Mouse (Mus musculus) MEL (cell line): ENCODE measurements at regions not wholly inside any gene's neighbourhood (a gene's known extent, or its start where the extent isn't known, plus 50 kb on each side); places are given as distances from the start of the nearest gene placed in this dataset.

Experiments
- DNase-seq: peaks from one replicate; pipeline ENCODE4 v3.0.0; 2011; ENCODE audit warnings: low read depth, low spot score
- H3K27ac ChIP-seq: 2 replicates; pipeline ENCODE4 v1.5.1; 2012; ENCODE audit warnings: low read depth, mild to moderate bottlenecking, control low read depth, low read length, moderate library complexity; ENCODE audit not compliant: control insufficient read depth
- H3K27me3 ChIP-seq, 2 experiments: fragments of 150-350 bp in 1 of 2; sonication (generic) in 1 of 2; 2 replicates each; pipeline ENCODE4 v1.6.1; 2012; ENCODE audit warnings: low read length in 2 of 2, mild to moderate bottlenecking in 2 of 2, improper control_type of control experiment in 1 of 2, moderate library complexity in 1 of 2; ENCODE audit not compliant: insufficient read depth in 2 of 2, control insufficient read depth in 1 of 2
- H3K36me3 ChIP-seq, 2 experiments: 2 replicates each; pipeline ENCODE4 v1.6.1; 2012 to 2014; ENCODE audit warnings: low read length in 2 of 2, improper control_type of control experiment in 1 of 2, inconsistent platforms in 1 of 2, mild to moderate bottlenecking in 1 of 2; ENCODE audit not compliant: insufficient read depth in 2 of 2, control insufficient read depth in 1 of 2
- H3K4me1 ChIP-seq, 2 experiments: fragments of 150-350 bp in 1 of 2; sonication (generic) in 1 of 2; 2 replicates each; pipeline ENCODE4 v1.6.1; 2012; ENCODE audit warnings: low read length in 2 of 2, improper control_type of control experiment in 1 of 2, mild to moderate bottlenecking in 1 of 2; ENCODE audit not compliant: insufficient read depth in 2 of 2, control insufficient read depth in 1 of 2
- H3K4me3 ChIP-seq, 2 experiments: fragments of 150-350 bp in 1 of 2; sonication (generic) in 1 of 2; 2 replicates each; pipeline ENCODE4 v1.5.1; 2012; ENCODE audit warnings: low read depth in 2 of 2, low read length in 2 of 2, mild to moderate bottlenecking in 2 of 2, moderate library complexity in 2 of 2, control low read depth in 1 of 2, improper control_type of control experiment in 1 of 2; ENCODE audit not compliant: control insufficient read depth in 1 of 2, insufficient read depth in 1 of 2
- H3K79me2 ChIP-seq: 2 replicates; pipeline ENCODE4 v1.6.1; 2012; ENCODE audit warnings: mild to moderate bottlenecking, low read length, moderate library complexity; ENCODE audit not compliant: control insufficient read depth, poor library complexity, insufficient read depth
- H3K9ac ChIP-seq: 2 replicates; pipeline ENCODE4 v1.6.1; 2012; ENCODE audit warnings: low read depth, mild to moderate bottlenecking, control low read depth, low read length, moderate library complexity; ENCODE audit not compliant: control insufficient read depth, poor library complexity, severe bottlenecking
- H3K9me3 ChIP-seq: fragments of 150-350 bp; sonication (generic); replicated peaks from 2 replicates; pipeline ENCODE4 v1.6.1; 2012; ENCODE audit warnings: mild to moderate bottlenecking, low read length, improper control_type of control experiment, moderate library complexity; ENCODE audit not compliant: insufficient read depth
- CHD2 ChIP-seq: IDR thresholded peaks from 2 replicates; pipeline ENCODE4 v1.6.1; 2011; ENCODE audit warnings: low read length, improper control_type of control experiment
- EP300 ChIP-seq, 2 experiments: IDR thresholded peaks; 2 replicates each; pipeline ENCODE4 v1.6.1; 2011; ENCODE audit warnings: improper control_type of control experiment in 2 of 2, low read length in 2 of 2, low read depth in 1 of 2, mild to moderate bottlenecking in 1 of 2
- ETS1 ChIP-seq: IDR thresholded peaks from 2 replicates; pipeline ENCODE4 v1.6.1; 2012; ENCODE audit warnings: low read depth, mild to moderate bottlenecking, inconsistent platforms, low read length, improper control_type of control experiment, moderate library complexity
- HCFC1 ChIP-seq: IDR thresholded peaks from 2 replicates; pipeline ENCODE4 v1.6.1; 2012; ENCODE audit warnings: low read depth, mild to moderate bottlenecking, inconsistent platforms, low read length, improper control_type of control experiment, moderate library complexity
- JUND ChIP-seq: IDR thresholded peaks from 2 replicates; pipeline ENCODE4 v1.6.1; 2011; ENCODE audit warnings: low read depth, mild to moderate bottlenecking, improper control_type of control experiment, low read length
- MXI1 ChIP-seq: IDR thresholded peaks from 2 replicates; pipeline ENCODE4 v1.6.1; 2011; ENCODE audit warnings: mild to moderate bottlenecking, low read depth, low read length, improper control_type of control experiment
- MYB ChIP-seq: IDR thresholded peaks from 2 replicates; pipeline ENCODE4 v1.6.1; 2011; ENCODE audit warnings: mild to moderate bottlenecking, low read depth, low read length, improper control_type of control experiment
- MYC ChIP-seq: IDR thresholded peaks from 2 replicates; pipeline ENCODE4 v1.6.1; 2011; ENCODE audit warnings: low read depth, mild to moderate bottlenecking, low read length, improper control_type of control experiment, moderate library complexity
- POLR2A ChIP-seq, 2 experiments: IDR thresholded peaks; 2 replicates each; pipeline ENCODE4 v1.6.1; 2011 to 2012; ENCODE audit warnings: low read length in 2 of 2, mild to moderate bottlenecking in 2 of 2, control low read depth in 1 of 2, improper control_type of control experiment in 1 of 2, low read depth in 1 of 2, moderate library complexity in 1 of 2; ENCODE audit not compliant: control insufficient read depth in 1 of 2, insufficient read depth in 1 of 2, poor library complexity in 1 of 2
- RCOR1 ChIP-seq: IDR thresholded peaks from 2 replicates; pipeline ENCODE4 v1.6.1; 2012; ENCODE audit warnings: low read depth, mild to moderate bottlenecking, inconsistent platforms, low read length, improper control_type of control experiment
- SIN3A ChIP-seq: IDR thresholded peaks from 2 replicates; pipeline ENCODE4 v1.6.1; 2012; ENCODE audit warnings: low read length, improper control_type of control experiment, inconsistent platforms
- SMC3 ChIP-seq: IDR thresholded peaks from 2 replicates; pipeline ENCODE4 v1.6.1; 2011; ENCODE audit warnings: low read depth, low read length, improper control_type of control experiment
- TCF12 ChIP-seq: IDR thresholded peaks from 2 replicates; pipeline ENCODE4 v1.6.1; 2014; ENCODE audit warnings: low read depth, mild to moderate bottlenecking, inconsistent platforms, low read length, improper control_type of control experiment, moderate library complexity
- UBTF ChIP-seq: IDR thresholded peaks from 2 replicates; pipeline ENCODE4 v1.6.1; 2012; ENCODE audit warnings: low read depth, mild to moderate bottlenecking, inconsistent platforms, low read length, improper control_type of control experiment, moderate library complexity, borderline replicate concordance; ENCODE audit not compliant: insufficient read depth
- USF1 ChIP-seq: IDR thresholded peaks from 2 replicates; pipeline ENCODE4 v1.6.1; 2014; ENCODE audit warnings: low read depth, mild to moderate bottlenecking, inconsistent platforms, low read length, improper control_type of control experiment, moderate library complexity
- ZC3H11A ChIP-seq: IDR thresholded peaks from 2 replicates; pipeline ENCODE4 v1.6.1; 2012; ENCODE audit warnings: low read depth, mild to moderate bottlenecking, inconsistent platforms, low read length, improper control_type of control experiment
- ZMIZ1 ChIP-seq: IDR thresholded peaks from 2 replicates; pipeline ENCODE4 v1.6.1; 2012; ENCODE audit warnings: low read depth, mild to moderate bottlenecking, inconsistent platforms, low read length, improper control_type of control experiment, moderate library complexity
- ZNF384 ChIP-seq: IDR thresholded peaks from 2 replicates; pipeline ENCODE4 v1.6.1; 2012; ENCODE audit warnings: low read depth, mild to moderate bottlenecking, inconsistent platforms, low read length, improper control_type of control experiment

DNA sequence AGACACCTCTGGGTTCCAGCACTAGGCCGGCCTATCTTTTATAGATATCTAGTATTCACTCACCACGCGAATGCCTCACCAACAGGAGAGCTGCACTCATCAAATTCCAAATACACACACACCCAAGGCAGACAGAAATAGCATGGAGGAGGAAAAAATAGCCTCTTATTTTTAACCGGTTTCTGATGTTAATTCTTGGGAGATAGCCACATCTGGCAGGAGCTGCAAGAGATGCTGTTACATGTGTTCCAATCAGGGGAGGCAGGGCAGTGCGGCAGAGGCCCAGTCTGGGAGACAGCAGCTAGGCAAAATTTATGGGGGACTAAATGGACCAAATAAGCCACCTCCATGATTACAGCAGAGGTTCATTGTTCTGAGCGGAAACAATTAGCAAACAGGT, 419.0 kb upstream of the Kazn start:
- DNase-seq = no peak
- no peak for TF ChIP-seq MXI1
- no peak for TF ChIP-seq SMC3
- no peak for TF ChIP-seq USF1
- TF ChIP-seq EP300 (IDR thresholded peaks at IDR 0.05; ENCODE audit: low read depth in 1 of 2, low read length in 2 of 2) = no peak
- no peak for TF ChIP-seq HCFC1
- no peak for TF ChIP-seq CHD2
- TF ChIP-seq ETS1 = no peak
- TF ChIP-seq ZNF384 = no peak
- TF ChIP-seq, all 39 proteins: peak for 0
- H3K4me3 ChIP-seq = no peak overlapping the region
- H3K9ac ChIP-seq = no peak overlapping the region
- H3K79me2 ChIP-seq = no peaks in the 10 kb centered on the region
- no peaks in the 10 kb centered on the region for H3K4me1 ChIP-seq
- H3K27ac ChIP-seq = no peak overlapping the region
- no peaks in the 10 kb centered on the region for H3K27me3 ChIP-seq
- H3K9me3 ChIP-seq = no peaks in the 10 kb centered on the region
- H3K36me3 ChIP-seq = no peaks in the 10 kb centered on the region

DNA sequence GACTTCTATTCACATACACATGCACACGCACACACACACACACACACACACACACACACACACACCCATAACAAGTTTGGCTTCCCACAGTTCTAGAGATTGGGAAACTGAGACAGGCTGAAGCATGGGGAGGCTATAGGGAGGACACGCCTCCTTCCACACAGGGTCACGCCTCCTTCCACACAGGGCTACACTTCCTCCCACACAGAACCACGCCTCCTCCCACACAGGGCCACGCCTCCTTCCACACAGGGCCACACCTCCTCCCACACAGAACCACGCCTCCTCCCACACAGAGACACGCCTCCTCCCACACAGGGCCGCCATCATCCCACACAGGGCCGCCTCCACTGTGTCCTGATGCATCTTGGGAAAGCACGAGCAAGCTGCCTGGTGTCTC, 401.9 kb upstream of the Kazn start:
- Histone ChIP-seq H3K79me2 (no peaks in the 10 kb centered on the region), H3K9ac (no peak overlapping the region), H3K4me1 (no peaks in the 10 kb centered on the region), H3K27me3 (no peaks in the 10 kb centered on the region), H3K27ac (no peak overlapping the region), H3K36me3 (no peaks in the 10 kb centered on the region), H3K4me3 (no peak overlapping the region), H3K9me3 (no peaks in the 10 kb centered on the region)
- DNase-seq = no peak
- TF ChIP-seq JUND = no peak
- TF ChIP-seq SMC3 = no peak
- no peak for TF ChIP-seq EP300 (IDR thresholded peaks at IDR 0.05; ENCODE audit: low read depth in 1 of 2, low read length in 2 of 2)
- TF ChIP-seq SIN3A = no peak
- no peak for TF ChIP-seq MYC
- no peak for TF ChIP-seq UBTF
- TF ChIP-seq ZC3H11A = no peak
- TF ChIP-seq ZMIZ1 = no peak
- no peak for TF ChIP-seq MXI1
- no peak for TF ChIP-seq RCOR1
- no peak for TF ChIP-seq MYB
- TF ChIP-seq CHD2 = no peak
- TF ChIP-seq TCF12 = no peak
- TF ChIP-seq POLR2A (IDR thresholded peaks at IDR 0.05; ENCODE audit: control insufficient read depth in 1 of 2, insufficient read depth in 1 of 2, low read depth in 1 of 2, low read length in 2 of 2, poor library complexity in 1 of 2) = no peak
